Mouse (Mus musculus): ENCODE results near the gene Wdr37.

GRCm38 (mm10) chr13:8770616-8771015 lies 101.1 kb downstream of the Wdr37 start:
- TF ChIP-seq CTCF (IDR thresholded peaks at IDR 0.05; ENCODE audit: low read depth, low read length) (no peak), GATA1 (IDR thresholded peaks at IDR 0.05; ENCODE audit: borderline replicate concordance, low read length) (no peak), GATA2 (IDR thresholded peaks at IDR 0.05; ENCODE audit: borderline replicate concordance, low read depth, low read length) (no peak), TAL1 (conservative IDR thresholded peaks at IDR 0.05; ENCODE audit: low read depth, low read length) (no peak), POLR2AphosphoS5 (IDR thresholded peaks at IDR 0.05; ENCODE audit: insufficient replicate concordance, low read depth, low read length) (no peak)

All from G1E (cell line).